Mouse (Mus musculus) testis, adult 2 months (tissue): Measurements from ENCODE around the gene Mob4.

Experiments
- CTCF ChIP-seq: fragments of 200-500 bp; IDR thresholded peaks from 2 replicates; pipeline ENCODE4 v1.5.1; 2012; ENCODE audit warnings: low read depth, mild to moderate bottlenecking, inconsistent platforms, low read length, moderate library complexity; ENCODE audit not compliant: control insufficient read depth, insufficient read depth, insufficient replicate concordance
- POLR2A ChIP-seq: fragments of 200-500 bp; IDR thresholded peaks from 2 replicates; pipeline ENCODE4 v1.6.1; 2012; ENCODE audit warnings: low read depth, mild to moderate bottlenecking, inconsistent platforms, low read length, moderate library complexity; ENCODE audit not compliant: control insufficient read depth

- TF ChIP-seq POLR2A (no peak), CTCF (no peak)
Measured at GRCm38 (mm10) chr1:55134301-55134700, 3.3 kb downstream of the Mob4 start.
